Mouse (Mus musculus): ENCODE measurements around the gene Kifc3. TPM values are rescaled to one million over a fixed set of nuclear protein-coding genes. Genes with fewer than 3 reads are reported as not detected.

Gene Kifc3
- polyA plus RNA-seq, 1 experiment from 2014 or later = 20.7 TPM

DNA sequence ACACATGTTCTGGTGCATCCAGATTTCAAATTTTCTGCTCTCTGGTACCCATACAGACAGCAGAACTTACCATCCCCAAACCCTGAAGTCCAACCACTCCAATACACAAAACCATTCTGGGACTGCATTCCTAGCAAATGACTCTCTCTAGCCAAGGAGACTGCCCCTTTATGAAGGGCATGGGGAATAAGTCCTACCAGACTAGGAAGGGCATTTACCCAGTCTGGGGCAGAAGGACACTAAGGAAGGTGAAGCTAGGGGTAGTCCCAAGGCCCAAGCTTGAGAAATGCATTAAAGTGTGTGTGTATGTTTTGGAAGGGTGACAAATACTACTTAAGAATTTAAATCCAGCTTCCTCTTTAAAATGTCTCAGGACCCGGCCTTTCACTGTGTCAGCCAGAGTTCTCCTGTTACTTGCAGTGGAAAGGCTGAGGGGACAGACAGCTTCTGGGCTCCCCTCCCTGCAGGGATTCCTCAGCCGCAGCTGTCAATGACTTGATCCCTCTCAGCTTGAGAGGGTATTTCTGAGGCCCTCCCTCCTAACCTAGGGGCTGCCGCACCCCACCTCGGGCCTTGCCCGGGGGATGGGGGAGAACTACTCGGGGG is 61.0 kb downstream of the Kifc3 start:
- H3K27me3 ChIP-seq (ENCODE audit: insufficient read depth, low read length) = no peaks in the 10 kb centered on the region; the same call in 1 of the 2 replicates
- peaks cover 21% of the 10 kb centered on the region for H3K4me1 ChIP-seq (ENCODE audit: insufficient read depth)
- no peaks in the 10 kb centered on the region for H3K9me3 ChIP-seq (ENCODE audit: low read depth, low read length)
- DNase-seq (peak; percentile 72), ATAC-seq (ENCODE audit: insufficient read depth) (peak; percentile 30; the same call in 1 of the 2 replicates)
- H3K36me3 ChIP-seq (ENCODE audit: insufficient read depth) = no peaks in the 10 kb centered on the region
- H3K4me2 ChIP-seq = peak overlapping the region; percentile 92
- 2% methylated on average over 6 of the region's 6 CpGs for WGBS
- no peak for TF ChIP-seq CTCF (IDR thresholded peaks at IDR 0.05; ENCODE audit: low read depth)
- peak overlapping the region; percentile 78 for H3K9ac ChIP-seq
- H3K27ac ChIP-seq (ENCODE audit: low read depth) = peak overlapping the region; percentile 75
- H3K4me3 ChIP-seq (ENCODE audit: low read depth, low read length) = peak overlapping the region; percentile 68

DNA sequence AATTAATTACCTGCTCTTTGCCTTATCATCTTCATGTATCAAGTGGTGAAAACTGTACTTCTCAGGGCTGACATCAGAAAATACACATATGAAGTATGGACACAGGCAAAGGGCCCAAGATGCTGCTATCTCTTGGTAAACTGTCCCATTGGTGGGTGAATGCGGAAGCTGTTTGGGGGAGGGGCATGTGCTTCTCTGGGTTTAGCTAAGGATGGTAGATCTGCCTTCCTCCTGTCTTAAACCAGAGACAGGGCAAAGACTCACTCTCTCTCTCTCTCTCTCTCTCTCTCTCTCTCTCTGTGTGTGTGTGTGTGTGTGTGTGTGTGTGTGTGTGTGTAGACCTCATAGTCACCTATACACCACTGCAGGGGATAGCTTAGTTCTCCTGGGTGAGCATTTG is 61.6 kb downstream of the Kifc3 start:
- no peaks in the 10 kb centered on the region for H3K36me3 ChIP-seq (ENCODE audit: insufficient read depth)
- no peaks in the 10 kb centered on the region for H3K9me3 ChIP-seq (ENCODE audit: low read depth, low read length)
- TF ChIP-seq CTCF (IDR thresholded peaks at IDR 0.05; ENCODE audit: low read depth) = no peak
- no peaks in the 10 kb centered on the region; the same call in 1 of the 2 replicates for H3K27me3 ChIP-seq (ENCODE audit: insufficient read depth, low read length)
- peak overlapping the region; percentile 92 for H3K4me2 ChIP-seq
- DNase-seq (no peak), ATAC-seq (ENCODE audit: insufficient read depth) (no peak)
- H3K9ac ChIP-seq = no peak overlapping the region
- peak overlapping the region; percentile 68; the same call in 1 of the 2 replicates for H3K4me3 ChIP-seq (ENCODE audit: low read depth, low read length)
- WGBS = 73% methylated on average over 1 of the region's 1 CpGs
- H3K4me1 ChIP-seq (ENCODE audit: insufficient read depth) = peaks cover 21% of the 10 kb centered on the region
- no peak overlapping the region for H3K27ac ChIP-seq (ENCODE audit: low read depth)

DNA sequence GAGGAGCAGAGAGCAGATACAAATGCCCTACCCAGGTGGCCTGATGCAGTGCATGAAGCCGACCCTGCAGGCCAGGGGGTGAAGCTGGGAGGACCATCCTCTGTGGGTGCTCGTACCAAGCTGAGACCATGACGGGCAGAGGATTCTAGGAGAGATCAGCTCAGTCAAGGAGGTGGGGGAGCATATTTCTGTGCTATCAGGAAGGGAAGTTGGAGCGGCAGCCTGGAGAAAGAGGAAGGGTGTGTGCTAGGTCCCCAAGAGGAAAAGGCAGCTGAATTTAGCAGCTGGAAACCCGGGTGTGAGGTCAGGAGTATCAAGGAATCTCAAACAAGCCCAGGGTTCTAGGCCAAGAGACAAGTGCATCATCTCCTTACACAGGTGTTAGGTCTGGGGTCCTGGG is 62.1 kb downstream of the Kifc3 start:
- H3K27me3 ChIP-seq (ENCODE audit: insufficient read depth, low read length) = no peaks in the 10 kb centered on the region; the same call in 1 of the 2 replicates
- no peak overlapping the region for H3K9ac ChIP-seq
- DNase-seq (peak; percentile 11), ATAC-seq (ENCODE audit: insufficient read depth) (no peak)
- WGBS = 54% methylated on average over 5 of the region's 5 CpGs
- no peak overlapping the region for H3K4me3 ChIP-seq (ENCODE audit: low read depth, low read length)
- no peak overlapping the region for H3K27ac ChIP-seq (ENCODE audit: low read depth)
- no peak for TF ChIP-seq CTCF (IDR thresholded peaks at IDR 0.05; ENCODE audit: low read depth)
- H3K9me3 ChIP-seq (ENCODE audit: low read depth, low read length) = no peaks in the 10 kb centered on the region
- H3K4me1 ChIP-seq (ENCODE audit: insufficient read depth) = peaks cover 21% of the 10 kb centered on the region
- peak overlapping the region; percentile 92; the same call in 1 of the 2 replicates for H3K4me2 ChIP-seq
- no peaks in the 10 kb centered on the region for H3K36me3 ChIP-seq (ENCODE audit: insufficient read depth)

DNA sequence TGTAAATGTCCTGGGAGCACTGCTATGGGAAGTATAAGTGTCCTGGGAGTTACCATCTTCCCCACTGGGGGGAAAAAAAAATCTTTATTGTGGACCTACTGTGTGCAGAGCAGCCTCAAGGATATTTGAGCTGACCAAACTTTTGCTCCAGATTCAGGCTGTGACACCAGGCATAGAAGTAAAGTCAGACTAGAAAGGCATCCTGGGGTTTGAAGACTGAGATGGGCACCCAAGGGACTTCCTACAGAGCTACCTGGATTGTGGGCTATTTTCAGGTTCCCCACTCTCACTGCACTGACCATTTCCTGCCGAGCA is 63.6 kb downstream of the Kifc3 start:
- ATAC-seq (ENCODE audit: insufficient read depth) (no peak), DNase-seq (no peak)
- no peak overlapping the region for H3K27ac ChIP-seq (ENCODE audit: low read depth)
- H3K4me2 ChIP-seq = no peak overlapping the region
- H3K36me3 ChIP-seq (ENCODE audit: insufficient read depth) = peaks cover 7% of the 10 kb centered on the region; the same call in 1 of the 2 replicates
- peaks cover 21% of the 10 kb centered on the region for H3K4me1 ChIP-seq (ENCODE audit: insufficient read depth)
- no peaks in the 10 kb centered on the region for H3K9me3 ChIP-seq (ENCODE audit: low read depth, low read length)
- H3K27me3 ChIP-seq (ENCODE audit: insufficient read depth, low read length) = no peaks in the 10 kb centered on the region; the same call in 1 of the 2 replicates
- H3K9ac ChIP-seq = no peak overlapping the region
- TF ChIP-seq CTCF (IDR thresholded peaks at IDR 0.05; ENCODE audit: low read depth) = no peak
- no peak overlapping the region for H3K4me3 ChIP-seq (ENCODE audit: low read depth, low read length)
- WGBS = 50% methylated on average over 1 of the region's 1 CpGs

DNA sequence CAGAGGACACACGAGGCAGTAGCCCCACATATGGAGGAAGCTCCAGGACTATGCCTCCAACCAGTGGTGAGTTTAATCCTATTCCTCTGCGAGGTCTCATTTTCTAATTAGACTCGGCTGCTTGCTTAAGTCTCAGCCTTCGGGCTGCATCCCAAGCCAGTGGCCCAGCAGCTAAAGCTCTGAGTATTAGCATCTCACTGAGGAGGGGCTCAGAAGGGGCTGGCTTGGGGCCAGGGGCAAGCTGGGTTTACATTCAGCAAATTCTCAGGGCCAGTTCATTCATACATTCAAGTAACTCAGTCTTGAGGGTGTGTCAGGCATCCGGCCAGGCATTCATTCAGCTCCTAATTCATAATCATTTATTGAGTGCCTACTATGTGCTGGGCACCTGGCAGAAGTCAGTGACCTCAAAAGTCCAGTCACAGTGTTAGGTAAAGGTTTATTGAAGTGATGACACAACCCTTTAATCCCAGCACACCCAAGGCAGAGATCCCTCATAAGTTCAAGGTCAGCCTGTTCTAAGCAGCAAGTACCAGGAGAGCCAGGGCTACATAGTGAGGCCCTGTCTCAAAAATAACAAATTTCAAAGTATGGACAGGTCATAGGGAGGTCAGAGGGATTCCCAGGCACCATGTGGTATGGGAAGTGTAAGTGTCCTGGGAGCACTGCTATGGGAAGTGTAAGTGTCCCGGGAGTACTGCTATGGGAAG is 64.1 kb downstream of the Kifc3 start:
- Histone ChIP-seq H3K9ac (peak overlapping the region; percentile 34; the same call in 1 of the 2 replicates), H3K4me1 (ENCODE audit: insufficient read depth) (peaks cover 20% of the 10 kb centered on the region), H3K36me3 (ENCODE audit: insufficient read depth) (peaks cover 10% of the 10 kb centered on the region; the same call in 1 of the 2 replicates), H3K9me3 (ENCODE audit: low read depth, low read length) (no peaks in the 10 kb centered on the region), H3K4me2 (peak overlapping the region; percentile 62), H3K27ac (ENCODE audit: low read depth) (peak overlapping the region; percentile 60; the same call in 1 of the 2 replicates), H3K4me3 (ENCODE audit: low read depth, low read length) (peak overlapping the region; percentile 29; the same call in 1 of the 2 replicates), H3K27me3 (ENCODE audit: insufficient read depth, low read length) (no peaks in the 10 kb centered on the region; the same call in 1 of the 2 replicates)
- TF ChIP-seq CTCF (IDR thresholded peaks at IDR 0.05; ENCODE audit: low read depth) = no peak
- 19% methylated on average over 6 of the region's 6 CpGs for WGBS
- DNase-seq (peak; percentile 86), ATAC-seq (ENCODE audit: insufficient read depth) (peak; percentile 7; the same call in 1 of the 2 replicates)

DNA sequence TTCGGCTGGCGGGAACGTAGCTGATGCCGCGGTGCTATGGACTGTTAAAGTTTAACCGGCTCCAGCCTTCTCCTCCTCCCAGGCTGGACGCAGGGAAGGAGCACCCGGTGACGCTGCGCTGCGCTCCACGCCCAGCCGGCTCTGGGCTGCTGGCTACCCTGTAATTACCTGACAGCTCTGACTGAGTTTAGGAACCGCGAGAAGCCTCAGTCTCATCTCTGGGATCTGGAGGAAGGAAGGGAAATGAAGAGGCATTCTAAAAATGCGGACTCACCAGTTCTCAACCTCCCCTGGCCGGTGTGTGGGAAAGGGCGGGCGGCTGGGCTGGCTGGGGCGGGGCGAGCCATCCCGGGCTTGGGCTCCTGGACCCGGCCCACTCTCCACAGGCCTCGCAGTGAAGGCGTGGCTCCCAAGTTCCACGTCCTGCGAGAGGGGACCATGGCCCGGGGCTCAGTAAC is 64.9 kb downstream of the Kifc3 start:
- TF ChIP-seq CTCF (IDR thresholded peaks at IDR 0.05; ENCODE audit: low read depth) = no peak
- Histone ChIP-seq H3K9ac (peak overlapping the region; percentile 34), H3K36me3 (ENCODE audit: insufficient read depth) (peaks cover 11% of the 10 kb centered on the region; the same call in 1 of the 2 replicates), H3K27ac (ENCODE audit: low read depth) (peak overlapping the region; percentile 60; the same call in 1 of the 2 replicates), H3K4me1 (ENCODE audit: insufficient read depth) (peaks cover 12% of the 10 kb centered on the region), H3K4me2 (peak overlapping the region; percentile 62), H3K27me3 (ENCODE audit: insufficient read depth, low read length) (no peaks in the 10 kb centered on the region; the same call in 1 of the 2 replicates), H3K9me3 (ENCODE audit: low read depth, low read length) (no peaks in the 10 kb centered on the region), H3K4me3 (ENCODE audit: low read depth, low read length) (peak overlapping the region; percentile 29)
- whole genome bisulfite sequencing = 5% methylated on average over 28 of the region's 28 CpGs
- peak; percentile 59 for ATAC-seq (ENCODE audit: insufficient read depth)
- peak; percentile 67 for DNase-seq

DNA sequence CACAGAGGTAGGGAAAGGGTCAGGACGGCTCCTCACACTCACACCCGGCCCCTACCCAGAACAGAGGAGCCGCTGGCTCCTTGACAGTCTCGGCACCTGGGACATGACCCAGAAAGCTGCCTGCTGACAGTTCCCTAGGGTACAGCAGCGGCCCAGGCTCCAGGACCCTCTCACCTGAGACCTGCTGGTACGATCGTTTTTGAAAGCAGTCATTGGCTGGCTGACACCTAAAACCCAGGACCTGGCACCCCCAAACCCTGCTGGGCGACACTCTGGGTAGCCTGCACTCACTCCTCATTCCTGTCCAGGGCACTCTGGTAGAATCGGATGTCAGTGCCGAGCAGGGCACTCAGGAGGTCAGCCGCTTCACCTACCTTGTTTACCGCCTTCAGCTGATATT is 65.4 kb downstream of the Kifc3 start:
- no peaks in the 10 kb centered on the region; the same call in 1 of the 2 replicates for H3K27me3 ChIP-seq (ENCODE audit: insufficient read depth, low read length)
- peaks cover 13% of the 10 kb centered on the region; the same call in 1 of the 2 replicates for H3K36me3 ChIP-seq (ENCODE audit: insufficient read depth)
- peaks cover 11% of the 10 kb centered on the region; the same call in 1 of the 2 replicates for H3K4me1 ChIP-seq (ENCODE audit: insufficient read depth)
- peak overlapping the region; percentile 29 for H3K4me3 ChIP-seq (ENCODE audit: low read depth, low read length)
- no peak for DNase-seq
- no peak for TF ChIP-seq CTCF (IDR thresholded peaks at IDR 0.05; ENCODE audit: low read depth)
- no peak overlapping the region for H3K27ac ChIP-seq (ENCODE audit: low read depth)
- H3K9me3 ChIP-seq (ENCODE audit: low read depth, low read length) = no peaks in the 10 kb centered on the region
- H3K9ac ChIP-seq = 0 out of 2 replicates have a peak overlapping the region, but pooled peaks have one; percentile 13
- H3K4me2 ChIP-seq = peak overlapping the region; percentile 62
- WGBS = 40% methylated on average over 12 of the region's 12 CpGs
- ATAC-seq (ENCODE audit: insufficient read depth) = no peak
